Mouse (Mus musculus) frontal cortex, adult 2 months (tissue): Measurements from ENCODE around the gene Cacna1a. TPM values are rescaled to one million over a fixed set of nuclear protein-coding genes. Genes with fewer than 3 reads are reported as not detected.

Experiments used
- DNase-seq, 2 experiments: peaks; one replicate each; pipeline ENCODE4 v3.0.0; 2022; ENCODE audit warnings: low spot score in 1 of 2; ENCODE audit errors: extremely low spot score in 1 of 2
- polyA plus RNA-seq: library from polyadenylated mRNA; depleted of rRNA; stranded (reverse); fragments of >200 nt; gene quantifications from 2 replicates; pipeline ENCODE4 v1.2.3, GENCODE M21; 2012

Cacna1a gene
- polyA plus RNA-seq, 1 experiment: 131 TPM

DNA sequence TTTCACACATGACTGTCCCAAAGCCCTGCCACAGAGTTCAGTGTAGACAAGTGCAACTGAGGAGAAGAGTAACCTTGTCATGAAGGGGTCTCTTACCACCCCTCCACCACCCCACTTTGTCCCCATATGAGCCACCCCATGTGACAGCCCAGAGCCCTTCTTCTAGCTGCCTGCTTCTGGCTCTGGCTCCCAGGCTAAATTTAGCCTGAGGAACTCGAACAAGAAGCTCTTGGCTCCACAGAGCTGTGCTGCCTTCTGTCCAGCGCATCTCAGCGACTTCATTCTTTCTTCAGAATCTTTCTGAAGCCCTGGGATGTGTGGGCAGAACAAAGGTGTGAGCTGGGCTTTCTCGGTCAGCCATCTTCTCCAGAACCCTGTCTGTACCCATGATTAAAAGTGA, 141.3 kb downstream of the Cacna1a start:
- DNase-seq: peak in 1 of 2 experiments; percentile 61

DNA sequence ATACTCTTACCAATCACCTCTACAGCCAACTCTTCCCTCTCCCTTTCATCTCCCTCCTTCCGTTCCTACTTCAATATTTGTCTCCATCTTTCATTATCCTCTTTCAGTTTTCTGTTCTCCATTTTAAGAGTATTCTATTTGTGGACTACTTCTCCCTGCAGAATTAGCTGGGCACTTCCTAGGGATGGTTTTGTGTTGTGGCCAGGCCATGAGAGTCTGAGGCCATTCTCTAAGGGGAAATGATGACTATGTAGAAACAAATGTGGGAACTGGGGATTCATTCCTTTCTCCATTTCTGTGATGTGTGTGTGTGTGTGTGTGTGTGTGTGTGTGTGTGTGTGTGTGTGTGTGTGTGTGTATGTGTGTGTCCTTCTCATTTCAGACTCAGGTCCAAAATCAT, 144.5 kb downstream of the Cacna1a start:
- no peak for DNase-seq

DNA sequence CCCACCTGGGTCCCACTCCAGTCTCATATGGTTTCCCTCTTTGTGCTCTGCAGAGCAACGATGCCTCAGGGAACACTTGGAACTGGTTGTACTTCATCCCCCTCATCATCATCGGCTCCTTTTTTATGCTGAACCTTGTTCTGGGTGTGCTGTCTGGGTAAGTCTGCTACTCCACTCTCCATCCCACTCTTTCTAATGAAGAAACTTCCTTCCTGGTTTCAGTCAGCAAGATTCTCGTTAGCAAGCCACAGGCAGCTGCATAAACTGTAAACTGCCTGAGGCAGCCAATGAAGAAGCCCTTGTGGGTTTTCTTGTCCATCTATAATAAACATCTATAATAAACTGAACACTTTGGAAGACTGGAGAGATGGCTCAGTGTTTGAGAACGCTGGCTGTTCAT, 145.1 kb downstream of the Cacna1a start:
- DNase-seq: no peak

DNA sequence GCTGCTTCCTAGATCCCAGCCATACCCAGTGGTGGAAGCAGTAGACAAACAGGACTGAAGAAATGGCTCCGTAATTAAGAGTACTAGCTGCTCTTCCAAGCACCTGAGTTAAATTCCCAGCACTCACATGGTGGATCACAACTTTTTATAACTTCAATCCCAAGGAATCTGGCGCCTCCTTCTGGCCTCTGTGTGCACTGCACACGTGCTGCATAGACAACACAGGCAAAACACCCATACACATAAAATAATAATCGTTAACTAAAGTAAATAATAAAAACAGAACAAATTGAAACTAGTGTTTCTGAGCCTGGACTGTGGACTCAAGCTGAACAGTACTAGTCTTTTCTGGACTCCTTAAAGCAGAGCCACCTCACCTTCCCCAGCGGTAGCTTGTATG, 148.7 kb downstream of the Cacna1a start:
- DNase-seq: no peak

DNA sequence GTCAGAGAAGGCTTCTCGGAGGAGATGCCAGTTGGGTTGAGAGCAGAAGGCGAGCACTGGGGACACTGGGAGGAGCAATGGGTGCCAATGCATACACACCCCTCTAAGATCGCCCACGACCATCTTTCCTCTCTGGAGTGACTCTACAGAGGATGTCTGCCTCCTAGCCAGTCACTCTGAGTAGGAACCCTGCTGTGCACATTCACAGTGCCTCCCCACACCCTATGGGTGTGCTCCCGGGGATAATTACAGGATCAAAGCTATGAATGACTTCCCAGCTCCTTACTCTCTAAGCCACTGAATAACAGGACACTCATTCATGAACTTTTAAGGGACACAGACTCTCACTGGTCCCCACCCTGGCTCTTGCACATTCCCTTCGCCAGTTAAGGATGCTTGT, 151.1 kb downstream of the Cacna1a start:
- no peak for DNase-seq

DNA sequence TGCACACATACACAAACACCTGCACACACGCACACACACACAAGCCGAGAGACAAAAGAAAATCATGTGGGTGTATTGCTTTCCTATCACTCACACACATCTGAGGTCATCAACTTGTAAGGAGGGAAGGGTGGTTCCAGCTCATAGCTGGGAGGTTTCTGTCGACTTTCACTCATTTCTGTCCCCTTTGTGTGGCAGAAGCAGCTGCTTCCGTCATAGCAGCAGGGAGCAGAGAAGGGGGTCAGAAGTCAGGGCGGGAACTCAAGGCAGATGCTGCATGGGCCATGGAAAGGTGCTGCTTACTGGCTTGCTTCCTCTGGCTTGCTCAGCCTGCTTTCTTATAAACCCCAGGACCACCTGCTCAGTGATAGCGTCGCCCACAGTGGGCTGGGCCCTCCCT, 154.2 kb downstream of the Cacna1a start:
- no peak for DNase-seq

DNA sequence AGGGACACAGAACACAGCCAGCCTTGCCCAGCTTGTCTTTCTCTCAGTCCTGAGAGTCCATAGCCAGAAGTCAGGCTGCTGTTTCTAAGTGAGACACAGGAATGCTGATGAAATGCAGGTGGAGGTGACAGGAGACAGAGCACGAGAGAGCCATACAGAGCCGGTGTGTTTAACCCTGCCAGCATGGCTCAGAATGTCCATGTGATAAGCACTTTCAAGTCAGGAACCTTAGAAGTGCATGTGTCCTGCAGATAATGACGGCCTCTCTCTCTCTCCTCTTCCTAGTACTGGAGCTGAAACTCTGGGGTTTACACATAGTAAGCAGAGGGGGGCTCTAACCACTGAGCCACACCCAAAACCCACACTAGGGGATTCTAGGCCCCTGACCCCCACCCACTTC, 157.3 kb downstream of the Cacna1a start:
- no peak for DNase-seq

DNA sequence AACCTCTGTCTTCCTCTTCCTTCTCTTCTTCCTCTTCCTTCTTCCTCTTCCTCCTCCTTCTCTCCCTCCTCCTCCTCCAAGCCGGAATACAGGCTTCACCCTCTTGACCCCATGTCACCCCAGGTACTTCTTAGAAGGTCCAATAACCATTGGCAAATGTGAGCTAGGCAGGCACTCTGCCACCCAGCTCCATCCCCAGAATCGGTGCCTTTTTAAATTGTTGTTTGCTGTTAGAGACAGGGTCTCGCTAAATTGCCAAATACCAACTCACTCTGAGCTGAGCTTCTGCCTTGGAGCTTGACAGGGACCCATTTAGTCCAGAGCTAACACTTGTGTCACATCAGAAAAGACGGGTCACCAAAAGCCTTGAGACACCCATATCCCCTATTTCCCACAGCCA, 164.2 kb downstream of the Cacna1a start:
- no peak for DNase-seq

DNA sequence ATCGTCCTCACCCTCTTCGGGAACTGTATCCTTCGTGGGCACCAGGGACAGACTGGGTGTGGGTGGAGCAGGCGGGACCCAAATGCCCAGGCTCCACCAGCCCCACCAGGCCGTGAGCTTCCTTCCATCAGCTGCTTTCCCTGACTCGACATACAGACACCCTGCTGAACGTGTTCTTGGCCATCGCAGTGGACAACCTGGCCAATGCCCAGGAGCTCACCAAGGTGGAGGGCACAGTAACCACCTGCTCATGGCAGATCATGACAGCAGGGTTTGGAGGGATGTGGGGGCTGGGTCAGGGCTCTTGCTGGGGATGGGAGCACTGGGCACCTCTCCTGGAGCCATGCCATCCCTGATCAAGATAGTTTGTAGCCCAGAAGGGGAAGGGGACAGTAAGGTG, 164.9 kb downstream of the Cacna1a start:
- no peak for DNase-seq

DNA sequence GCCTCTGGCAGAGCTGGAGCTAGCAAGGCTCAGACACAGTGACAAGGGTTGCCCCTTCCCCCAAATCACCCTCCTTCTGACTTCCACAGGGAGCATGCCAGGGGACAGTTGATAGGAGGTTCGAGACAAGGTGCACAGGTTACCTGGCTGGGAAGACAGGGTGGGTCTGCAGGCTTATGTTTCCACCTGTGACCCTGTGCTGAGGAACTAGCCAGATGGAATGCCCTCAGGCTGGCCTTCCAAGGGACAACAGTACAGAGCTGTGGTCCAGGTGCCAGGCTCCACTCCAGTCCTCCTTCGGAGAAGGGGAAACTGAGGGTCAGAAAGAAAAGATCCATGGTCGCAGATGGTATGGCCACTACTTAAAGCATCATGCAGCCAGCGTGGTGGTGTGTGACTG, 165.4 kb downstream of the Cacna1a start:
- no peak for DNase-seq

DNA sequence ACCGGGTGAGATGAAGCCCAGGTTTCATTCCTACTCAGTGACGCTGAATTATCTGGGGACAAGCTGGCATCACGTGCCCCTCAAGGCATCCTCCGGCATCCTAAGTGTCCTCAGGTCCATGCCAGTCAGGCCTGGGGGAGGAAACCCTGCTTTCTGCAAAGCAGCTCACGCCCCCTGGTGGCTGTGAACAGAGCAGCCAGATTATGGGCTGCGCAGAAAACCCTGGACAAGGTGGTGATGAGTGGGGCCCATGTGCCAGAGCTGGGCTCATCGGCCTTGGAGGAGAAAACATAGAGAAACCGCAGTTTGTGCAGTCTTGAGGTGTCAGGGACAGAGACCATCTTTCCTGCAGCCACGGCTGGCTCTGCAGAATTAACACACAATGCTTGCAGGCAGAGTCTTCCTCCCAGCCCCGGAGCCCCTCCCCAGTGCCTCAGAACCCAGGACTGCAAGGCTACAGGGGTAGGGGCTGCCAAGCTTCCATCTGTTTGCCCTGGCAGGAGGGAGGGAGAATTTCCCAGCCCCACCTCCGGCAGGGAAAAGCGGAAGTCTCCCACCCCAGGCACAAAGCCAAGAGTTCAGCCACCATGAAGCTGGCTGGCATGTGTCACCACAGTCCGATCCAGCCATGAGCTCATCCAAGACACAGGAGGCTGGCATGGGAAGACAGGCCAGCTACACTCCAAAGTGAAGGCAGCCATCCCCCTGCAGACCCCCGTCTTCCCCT, 166.2 kb downstream of the Cacna1a start:
- peak; percentile 68 to 86 for DNase-seq

DNA sequence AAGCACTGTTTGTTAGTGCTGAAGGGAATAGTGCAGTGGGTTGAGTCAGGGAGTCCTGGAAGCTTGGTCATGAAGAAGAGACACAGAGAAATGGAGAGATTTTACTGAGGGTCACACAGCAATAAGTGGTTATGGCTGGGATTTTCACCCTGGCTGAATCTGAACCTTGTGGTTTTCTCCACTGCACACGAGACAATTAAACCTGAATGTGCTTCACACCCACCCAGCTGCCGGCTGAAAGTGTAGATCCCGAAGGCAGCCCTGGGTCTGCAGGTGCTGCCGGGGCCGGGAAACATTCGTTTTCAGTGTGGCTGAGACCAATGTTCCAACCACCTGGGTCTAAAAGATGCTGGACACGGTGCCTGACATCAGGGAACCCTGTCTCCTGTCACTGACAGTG, 167.0 kb downstream of the Cacna1a start:
- DNase-seq: no peak

DNA sequence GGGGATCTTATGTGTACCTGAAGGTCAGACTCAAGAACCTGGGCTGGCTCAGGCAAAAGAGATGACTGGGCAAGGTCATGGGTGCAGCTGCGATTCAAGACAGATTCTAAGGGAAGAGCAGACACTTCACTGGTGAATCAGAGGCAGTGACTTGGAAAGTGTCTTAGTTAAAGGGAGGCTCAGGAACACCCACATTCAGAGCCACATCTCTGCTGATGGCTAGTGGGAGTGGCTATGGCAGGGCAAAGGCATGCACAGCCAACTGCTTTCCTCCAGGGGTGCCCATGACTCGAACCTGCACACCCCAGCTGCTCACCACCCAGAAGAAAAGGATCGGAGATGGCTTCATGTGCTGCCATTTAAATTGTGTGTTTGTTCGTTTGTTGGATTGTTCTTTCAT, 169.7 kb downstream of the Cacna1a start:
- peak in 1 of 2 experiments; percentile 30 for DNase-seq

DNA sequence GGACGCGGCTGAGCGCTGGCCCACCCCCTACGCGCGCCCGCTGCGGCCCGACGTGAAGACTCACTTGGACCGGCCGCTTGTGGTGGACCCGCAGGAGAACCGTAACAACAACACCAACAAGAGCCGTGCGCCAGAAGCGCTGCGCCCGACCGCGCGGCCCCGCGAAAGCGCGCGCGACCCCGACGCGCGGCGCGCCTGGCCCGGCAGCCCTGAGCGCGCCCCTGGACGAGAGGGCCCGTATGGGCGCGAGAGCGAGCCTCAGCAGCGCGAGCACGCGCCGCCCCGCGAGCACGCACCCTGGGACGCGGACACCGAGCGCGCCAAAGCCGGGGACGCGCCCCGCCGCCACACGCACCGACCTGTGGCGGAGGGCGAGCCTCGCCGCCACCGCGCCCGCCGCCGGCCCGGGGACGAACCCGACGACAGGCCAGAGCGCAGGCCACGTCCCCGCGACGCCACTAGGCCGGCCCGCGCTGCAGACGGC, 170.9 kb downstream of the Cacna1a start:
- peak in 1 of 2 experiments; percentile 39 for DNase-seq

DNA sequence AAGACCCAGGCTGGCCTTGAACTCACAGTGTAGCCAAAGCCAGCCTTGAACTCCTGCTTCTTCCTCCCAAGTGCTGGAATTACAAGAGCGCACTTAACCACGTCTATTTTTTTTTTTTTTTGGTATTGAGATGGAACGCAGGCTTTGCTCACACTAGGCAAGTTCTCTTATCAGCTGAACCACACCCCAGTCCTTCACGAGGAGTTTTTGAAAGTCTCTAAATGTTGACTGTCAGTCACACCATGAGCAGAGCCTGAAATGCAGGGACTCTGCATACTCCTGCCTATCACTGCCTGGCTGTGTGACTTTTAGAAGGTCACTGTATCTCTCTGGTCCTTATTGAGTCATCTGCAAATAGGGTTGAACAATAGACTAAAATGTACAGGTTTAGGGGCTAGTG, 173.5 kb downstream of the Cacna1a start:
- no peak for DNase-seq

DNA sequence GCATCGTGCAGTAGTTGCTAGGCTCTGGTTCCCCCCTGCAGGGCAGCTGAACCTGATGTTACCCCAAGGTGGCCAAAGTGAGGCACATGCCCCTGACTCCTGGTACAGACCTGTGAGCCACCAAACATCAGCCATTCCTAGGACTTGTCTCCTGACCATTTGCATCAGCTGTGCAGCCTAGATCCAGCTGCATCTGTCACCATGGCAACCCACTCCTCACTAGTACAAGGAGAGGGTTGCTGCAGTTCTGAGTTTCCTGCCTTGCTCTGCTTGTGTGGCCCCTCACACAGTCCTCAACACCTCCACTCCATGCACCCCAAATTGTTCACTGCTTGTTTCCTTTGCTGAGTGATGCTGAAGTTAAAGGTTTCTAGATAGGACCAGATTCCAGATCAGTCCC, 175.8 kb downstream of the Cacna1a start:
- no peak for DNase-seq

DNA sequence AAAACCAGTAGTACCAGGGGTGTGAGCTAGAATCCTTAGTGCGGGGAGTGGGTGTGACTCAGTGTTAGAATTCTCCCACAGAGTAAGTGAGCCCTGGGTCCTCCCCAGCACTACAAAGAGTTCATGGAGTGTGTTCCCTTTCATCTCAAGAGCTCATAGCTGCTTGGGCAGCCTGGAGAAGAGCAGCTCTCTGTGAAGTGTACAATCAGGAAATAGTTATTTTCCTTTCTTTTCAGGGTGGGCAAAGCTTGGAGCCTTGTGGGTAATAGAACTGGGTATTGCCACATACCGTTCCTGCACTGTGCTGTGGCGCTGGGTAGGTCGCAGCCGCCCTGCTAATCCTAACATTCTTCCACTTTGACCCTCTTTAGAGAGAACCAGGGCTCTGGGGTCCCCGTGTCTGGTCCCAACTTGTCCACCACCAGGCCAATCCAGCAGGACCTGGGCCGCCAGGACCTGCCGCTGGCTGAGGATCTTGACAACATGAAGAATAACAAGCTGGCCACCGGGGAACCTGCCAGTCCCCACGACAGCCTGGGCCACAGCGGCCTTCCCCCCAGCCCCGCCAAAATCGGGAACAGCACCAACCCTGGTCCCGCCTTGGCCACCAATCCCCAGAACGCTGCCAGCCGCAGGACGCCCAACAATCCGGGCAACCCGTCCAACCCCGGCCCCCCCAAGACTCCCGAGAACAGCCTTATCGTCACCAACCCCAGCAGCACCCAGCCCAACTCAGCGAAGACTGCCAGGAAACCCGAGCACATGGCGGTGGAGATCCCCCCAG, 177.5 kb downstream of the Cacna1a start:
- no peak for DNase-seq

DNA sequence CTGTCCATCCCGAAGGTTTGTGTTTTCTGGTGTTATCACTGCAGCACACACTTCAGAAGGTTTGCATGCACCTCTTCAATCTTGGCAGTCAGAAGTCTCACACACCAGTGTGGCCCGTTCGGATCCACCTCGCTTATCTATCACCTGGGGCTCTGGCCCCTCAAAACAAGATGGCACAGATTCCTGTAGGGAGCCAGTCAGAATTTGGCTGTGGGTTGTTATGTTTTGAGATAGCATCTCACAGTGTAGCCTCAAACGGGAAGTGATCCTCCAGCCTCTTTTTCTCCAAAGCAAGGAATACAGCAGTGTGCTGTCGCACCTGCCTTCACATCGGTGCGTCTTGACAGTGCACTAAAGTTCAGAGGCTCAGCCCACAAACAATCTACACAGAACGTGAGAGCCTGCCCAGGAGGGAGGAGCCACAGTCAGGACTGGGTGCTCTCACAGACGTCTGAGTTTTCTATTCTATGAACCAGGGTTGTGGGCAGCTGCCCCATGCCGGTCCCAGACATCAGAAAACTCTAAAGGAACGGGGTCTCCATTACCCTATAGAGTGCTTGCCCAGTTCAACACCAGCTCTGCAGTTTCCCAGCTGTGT, 178.7 kb downstream of the Cacna1a start:
- no peak for DNase-seq

DNA sequence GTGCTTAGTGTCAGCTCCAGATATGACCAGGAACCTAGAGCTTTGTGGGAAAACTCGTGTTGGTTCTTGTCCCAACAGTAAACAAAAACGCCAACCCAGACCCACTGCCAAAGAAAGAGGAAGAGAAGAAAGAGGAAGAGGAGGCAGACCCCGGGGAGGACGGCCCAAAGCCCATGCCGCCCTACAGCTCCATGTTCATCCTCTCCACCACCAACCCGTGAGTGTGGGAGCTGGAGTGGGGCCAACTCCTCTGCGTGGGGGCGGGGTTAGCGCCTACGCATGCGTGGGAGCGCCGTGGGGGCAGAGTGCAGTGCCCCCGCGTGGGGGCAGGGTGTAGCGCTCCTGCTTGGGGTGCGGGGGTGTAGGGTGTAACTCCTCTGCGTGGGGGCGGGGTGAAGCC, 179.3 kb downstream of the Cacna1a start:
- DNase-seq: no peak

DNA sequence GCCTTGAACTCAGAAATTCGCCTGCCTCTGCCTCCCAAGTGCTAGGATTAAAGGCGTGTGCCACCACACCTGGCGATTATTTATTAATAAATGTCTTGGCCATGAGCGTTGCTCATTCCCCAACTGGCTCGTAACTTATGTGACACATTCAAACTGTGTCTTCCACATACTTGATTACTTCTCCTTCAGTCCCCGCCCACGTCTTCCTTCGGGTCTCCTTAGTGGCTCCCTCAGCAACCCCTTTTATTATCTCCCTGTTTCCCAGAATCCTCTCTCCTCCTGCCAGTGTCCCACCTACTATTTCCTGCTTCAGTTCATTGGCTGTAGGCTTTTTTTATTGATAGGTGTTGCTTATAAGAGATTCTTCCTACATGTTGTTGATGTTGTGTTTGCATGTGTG, 180.5 kb downstream of the Cacna1a start:
- DNase-seq: no peak

DNA sequence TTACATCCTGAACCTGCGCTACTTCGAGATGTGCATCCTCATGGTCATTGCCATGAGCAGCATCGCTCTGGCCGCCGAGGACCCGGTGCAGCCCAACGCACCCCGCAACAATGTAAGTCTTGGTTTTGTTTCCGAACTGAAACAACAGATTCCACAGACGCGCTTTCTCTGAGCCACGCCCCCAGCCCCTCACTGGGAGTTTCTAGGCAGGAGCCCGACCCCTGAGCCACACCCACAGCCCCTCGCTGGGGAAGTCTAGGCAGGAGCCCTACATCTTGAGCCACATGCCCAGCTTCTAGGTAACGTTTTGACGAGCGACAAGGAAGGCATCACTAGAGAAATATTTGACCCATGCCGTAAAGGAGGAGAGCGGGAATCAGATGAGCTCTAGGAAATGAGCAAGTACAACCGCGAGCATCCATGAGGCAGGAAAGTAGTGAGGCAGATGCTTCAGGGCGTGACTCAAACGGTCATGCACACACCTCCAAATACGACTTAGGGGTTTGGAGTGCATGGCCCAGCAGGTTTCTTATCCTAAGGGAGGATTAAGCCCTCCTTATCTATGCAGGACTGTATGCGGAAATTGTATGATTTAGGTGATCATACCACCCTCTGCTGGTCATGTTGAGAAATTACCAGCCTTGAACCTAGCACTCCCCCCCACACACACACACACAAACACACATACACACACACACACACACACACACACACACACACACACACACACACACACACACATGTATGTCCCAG, 181.9 kb downstream of the Cacna1a start:
- peak in 1 of 2 experiments; percentile 46 for DNase-seq
